Mouse (Mus musculus) liver, embryonic 14.5 days (tissue): Measurements from ENCODE around the gene Galr2.

Experiments
- CTCF ChIP-seq: IDR thresholded peaks from 2 replicates; pipeline ENCODE4 v1.5.1; 2016; ENCODE audit warnings: antibody characterized with exemption, low read depth, control low read depth
- EP300 ChIP-seq: IDR thresholded peaks from 2 replicates; pipeline ENCODE4 v1.6.1; 2016; ENCODE audit warnings: antibody characterized with exemption, low read depth

DNA sequence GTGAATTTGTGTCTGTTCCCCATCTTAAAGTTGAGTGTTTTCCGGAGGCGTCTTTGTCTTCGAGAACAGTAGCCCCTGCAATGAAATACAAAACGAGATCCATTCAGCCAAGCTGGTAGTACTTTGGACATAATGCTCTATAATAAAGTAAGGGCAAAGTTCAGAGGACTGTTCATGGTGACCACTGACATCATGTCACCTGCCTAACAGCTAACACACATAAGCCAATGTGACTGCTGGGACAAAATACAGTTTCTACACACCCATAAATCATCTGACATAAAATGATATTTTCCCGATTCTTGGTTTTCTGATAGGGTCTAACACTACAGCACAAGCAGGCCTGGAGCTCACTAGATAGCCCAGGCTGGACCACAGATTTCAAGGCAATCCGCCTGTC, 12.4 kb upstream of the Galr2 start:
- TF ChIP-seq CTCF = no peak
- TF ChIP-seq EP300 = no peak
